Mouse (Mus musculus) heart, embryonic 12.5 days (tissue): ENCODE results near the gene Hilpda. TPM values are rescaled to one million over a fixed set of nuclear protein-coding genes. Genes with fewer than 3 reads are reported as not detected.

Experiments used
- ATAC-seq: fragments of 200-750 bp; cut with Nextera tagmentation; 2 replicates; pipeline ENCODE4 v1.8.0; 2017; ENCODE audit warnings: moderate TSS enrichment, moderate library complexity; ENCODE audit not compliant: insufficient number of reproducible peaks, low FRiP score
- H3K27ac ChIP-seq: fragments of 300-500 bp; sonication (generic); 2 replicates; pipeline ENCODE4 v1.5.1; 2016; ENCODE audit warnings: mild to moderate bottlenecking, moderate library complexity; ENCODE audit not compliant: poor library complexity, severe bottlenecking
- H3K27me3 ChIP-seq: fragments of 300-500 bp; sonication (generic); replicated peaks from 2 replicates; pipeline ENCODE4 v1.6.1; 2016; ENCODE audit warnings: mild to moderate bottlenecking, moderate library complexity
- H3K36me3 ChIP-seq: fragments of 300-500 bp; sonication (generic); 2 replicates; pipeline ENCODE4 v1.6.1; 2016; ENCODE audit warnings: mild to moderate bottlenecking, moderate library complexity
- H3K4me1 ChIP-seq: fragments of 300-500 bp; sonication (generic); replicated peaks from 2 replicates; pipeline ENCODE4 v1.6.1; 2016; ENCODE audit warnings: mild to moderate bottlenecking
- H3K4me2 ChIP-seq: fragments of 300-500 bp; sonication (generic); 2 replicates; pipeline ENCODE4 v1.6.1; 2016; ENCODE audit warnings: mild to moderate bottlenecking, moderate library complexity
- H3K4me3 ChIP-seq: fragments of 300-500 bp; sonication (generic); 2 replicates; pipeline ENCODE4 v1.5.1; 2016; ENCODE audit warnings: mild to moderate bottlenecking
- H3K9ac ChIP-seq: fragments of 300-500 bp; sonication (generic); 2 replicates; pipeline ENCODE4 v1.6.1; 2016; ENCODE audit warnings: mild to moderate bottlenecking, moderate library complexity
- H3K9me3 ChIP-seq: fragments of 300-500 bp; sonication (generic); replicated peaks from 2 replicates; pipeline ENCODE4 v1.6.1; 2016; ENCODE audit warnings: mild to moderate bottlenecking, moderate library complexity
- WGBS: fragments of 180-500 bp; shearing (Covaris S2); methylation state at CpG from one replicate; pipeline ENCODE4 v1.1.7; 2016; 5-methylcytosine and 5-hydroxymethylcytosine counted together
- polyA plus RNA-seq: library from polyadenylated mRNA; unstranded; fragments of >200 nt; fragmentation: Nextera tagmentation; extraction: Ambion mirVana; gene quantifications from 2 replicates; pipeline ENCODE4 v1.2.1, GENCODE M21; 2016

Gene Hilpda
- 22.7 TPM in 2 replicates for polyA plus RNA-seq

DNA sequence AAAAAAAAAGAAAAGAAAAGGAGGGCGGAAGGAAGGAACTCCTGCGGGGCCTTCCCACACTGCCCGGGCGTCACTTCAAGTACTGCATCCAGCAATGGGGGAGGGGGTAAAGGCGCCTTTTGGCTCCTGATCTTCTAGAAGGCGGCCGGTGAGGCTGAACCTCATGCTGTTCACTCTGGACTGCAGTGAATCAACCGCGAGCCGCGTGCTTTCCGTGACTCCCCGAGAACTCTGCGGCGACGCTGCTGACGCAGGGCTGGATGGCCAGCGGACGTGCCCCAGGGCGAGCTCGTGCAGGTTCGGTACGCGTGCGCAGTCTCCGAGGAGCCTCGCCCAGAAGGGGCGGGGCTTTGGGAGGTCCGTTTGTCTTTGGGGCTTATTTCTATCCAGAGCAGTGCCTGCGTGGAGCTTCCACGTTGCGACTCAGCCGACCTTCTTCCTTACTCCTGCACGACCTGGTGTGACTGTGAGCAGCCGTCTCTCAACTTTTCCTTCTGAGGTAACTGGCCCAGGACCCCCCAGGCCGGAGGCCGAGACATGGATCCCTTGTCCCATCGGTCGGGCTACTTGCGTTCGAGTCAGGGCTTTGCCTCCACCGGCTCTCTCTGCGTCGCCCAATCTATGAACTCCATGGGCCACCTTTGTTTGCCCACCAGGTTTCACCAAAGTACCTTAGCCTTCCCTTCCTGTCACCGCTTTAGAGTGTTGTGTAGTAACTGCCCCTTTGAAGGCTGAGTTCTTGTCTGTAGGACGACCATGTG, at the start of gene Hilpda:
Gene Hilpda, plus strand, starts transcription at position 177 of the 761 bp plus-strand sequence.
- H3K4me1 ChIP-seq, result peaks cover 23% of the 10 kb centered on the region
- H3K4me2 ChIP-seq, result peak within 1 kb of the TSS; percentile 66
- H3K36me3 ChIP-seq, result peaks cover 16% of the 10 kb centered on the region
- peak within 1 kb of the TSS; percentile 83 for H3K4me3 ChIP-seq
- H3K27ac ChIP-seq, result peak within 1 kb of the TSS; percentile 78
- peak within 1 kb of the TSS; percentile 85 for H3K9ac ChIP-seq
- H3K27me3 ChIP-seq, result no peaks in the 10 kb centered on the region
- 1% methylated on average over 46 of the region's 46 CpGs for WGBS
- ATAC-seq, result peak; percentile 99
- no peaks in the 10 kb centered on the region for H3K9me3 ChIP-seq

DNA sequence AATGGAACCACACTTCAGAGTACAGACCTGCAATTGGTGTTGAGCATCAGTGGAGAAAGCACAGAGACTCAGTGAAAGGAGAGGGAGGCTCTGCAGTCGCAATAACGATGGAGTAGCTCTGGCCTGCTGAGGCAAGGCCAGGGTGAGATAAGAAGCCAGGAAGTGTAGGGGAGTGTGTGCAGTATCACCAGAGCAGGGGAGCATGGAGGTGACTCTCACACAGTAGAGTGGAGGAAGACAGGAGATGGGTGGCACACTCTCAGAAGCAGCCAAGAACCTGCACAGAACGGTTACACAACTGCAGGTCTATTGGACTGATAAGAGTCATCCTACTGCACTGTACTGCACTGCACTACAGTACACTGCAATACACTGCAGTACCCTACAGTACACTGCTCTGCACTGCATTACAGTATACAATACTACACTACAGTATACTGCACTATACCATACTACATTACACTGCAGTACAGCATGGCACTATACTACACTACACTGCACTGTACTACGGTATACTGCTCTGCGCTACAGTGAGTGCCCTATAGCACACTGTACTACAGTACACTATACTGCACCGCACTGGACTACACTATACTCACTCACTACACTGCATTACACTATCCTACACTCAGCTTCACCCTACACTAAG, 42.9 kb upstream of the Hilpda start:
- ATAC-seq, result peak; percentile 67
- H3K27ac ChIP-seq, result no peak overlapping the region
- 56% methylated on average over 6 of the region's 6 CpGs for WGBS
- H3K36me3 ChIP-seq, result no peaks in the 10 kb centered on the region
- H3K27me3 ChIP-seq, result no peaks in the 10 kb centered on the region
- H3K4me2 ChIP-seq, result no peak overlapping the region
- H3K9me3 ChIP-seq, result no peaks in the 10 kb centered on the region
- no peak overlapping the region for H3K9ac ChIP-seq
- no peak overlapping the region for H3K4me3 ChIP-seq
- peaks cover 10% of the 10 kb centered on the region; the same call in 1 of the 2 replicates for H3K4me1 ChIP-seq

DNA sequence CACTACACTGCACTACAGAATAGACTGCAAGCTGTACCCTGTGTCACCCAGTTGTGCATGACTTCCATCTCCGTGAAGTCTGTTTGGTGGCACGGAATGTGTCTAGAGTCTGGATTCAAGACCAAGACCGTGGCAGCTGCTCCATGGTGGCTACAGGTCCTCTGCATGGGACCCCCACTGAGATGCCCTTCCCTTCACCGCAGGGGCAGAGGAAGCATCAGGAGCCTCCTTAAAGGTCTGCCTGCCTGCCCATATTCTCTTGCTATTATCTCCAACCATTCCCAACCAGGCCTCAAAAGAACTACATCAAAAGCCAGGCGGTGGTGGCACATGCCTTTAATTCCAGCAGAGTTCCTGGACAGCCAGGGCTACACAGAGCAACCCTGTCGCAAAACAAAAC, 41.9 kb upstream of the Hilpda start:
- ATAC-seq, result no peak
- Histone ChIP-seq H3K4me2 (no peak overlapping the region), H3K9me3 (no peaks in the 10 kb centered on the region), H3K9ac (no peak overlapping the region), H3K27me3 (no peaks in the 10 kb centered on the region), H3K36me3 (no peaks in the 10 kb centered on the region), H3K4me3 (no peak overlapping the region), H3K27ac (no peak overlapping the region), H3K4me1 (peaks cover 10% of the 10 kb centered on the region; the same call in 1 of the 2 replicates)
- 54% methylated on average over 6 of the region's 6 CpGs for WGBS

- Histone ChIP-seq H3K36me3 (no peaks in the 10 kb centered on the region), H3K9ac (no peak overlapping the region), H3K4me2 (no peak overlapping the region), H3K9me3 (no peaks in the 10 kb centered on the region), H3K4me1 (peaks cover 10% of the 10 kb centered on the region; the same call in 1 of the 2 replicates), H3K27ac (no peak overlapping the region), H3K4me3 (no peak overlapping the region), H3K27me3 (no peaks in the 10 kb centered on the region)
- ATAC-seq, result no peak
- whole genome bisulfite sequencing, result 87% methylated on average over 3 of the region's 3 CpGs
These were observed 40.5 kb upstream of the Hilpda start for GRCm38 (mm10) chr6:29231799-29232198.

GRCm38 (mm10) chr6:29232321-29232720, 40.0 kb upstream of the Hilpda start:
- Histone ChIP-seq H3K4me3 (no peak overlapping the region), H3K4me1 (peaks cover 10% of the 10 kb centered on the region; the same call in 1 of the 2 replicates), H3K9ac (no peak overlapping the region), H3K36me3 (no peaks in the 10 kb centered on the region), H3K27ac (no peak overlapping the region), H3K9me3 (no peaks in the 10 kb centered on the region), H3K27me3 (no peaks in the 10 kb centered on the region), H3K4me2 (no peak overlapping the region)
- ATAC-seq, result no peak
- 71% methylated on average over 6 of the region's 6 CpGs for WGBS

DNA sequence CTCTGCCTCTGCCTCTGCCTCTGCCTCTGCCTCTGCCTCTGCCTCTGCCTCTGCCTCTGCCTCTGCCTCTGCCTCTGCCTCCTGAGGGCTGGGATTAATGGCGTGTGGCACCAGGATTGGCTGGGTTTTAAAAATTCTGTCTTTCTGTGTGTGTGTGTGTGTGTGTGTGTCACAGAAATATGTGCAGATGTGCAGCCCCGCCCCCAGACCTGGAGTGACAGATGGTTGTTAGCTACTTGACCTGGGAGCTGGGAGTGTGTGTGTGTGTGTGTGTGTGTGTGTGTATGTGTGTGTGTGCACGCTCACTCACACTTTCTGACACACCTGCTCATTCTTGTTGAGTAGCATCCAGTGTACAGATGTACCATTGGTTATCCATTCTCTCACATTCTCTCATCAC, 38.6 kb upstream of the Hilpda start:
- WGBS, result 69% methylated on average over 3 of the region's 3 CpGs
- Histone ChIP-seq H3K27me3 (no peaks in the 10 kb centered on the region), H3K27ac (no peak overlapping the region), H3K9ac (no peak overlapping the region), H3K4me2 (no peak overlapping the region), H3K4me1 (peaks cover 10% of the 10 kb centered on the region; the same call in 1 of the 2 replicates), H3K9me3 (no peaks in the 10 kb centered on the region), H3K36me3 (no peaks in the 10 kb centered on the region), H3K4me3 (no peak overlapping the region)
- no peak for ATAC-seq

DNA sequence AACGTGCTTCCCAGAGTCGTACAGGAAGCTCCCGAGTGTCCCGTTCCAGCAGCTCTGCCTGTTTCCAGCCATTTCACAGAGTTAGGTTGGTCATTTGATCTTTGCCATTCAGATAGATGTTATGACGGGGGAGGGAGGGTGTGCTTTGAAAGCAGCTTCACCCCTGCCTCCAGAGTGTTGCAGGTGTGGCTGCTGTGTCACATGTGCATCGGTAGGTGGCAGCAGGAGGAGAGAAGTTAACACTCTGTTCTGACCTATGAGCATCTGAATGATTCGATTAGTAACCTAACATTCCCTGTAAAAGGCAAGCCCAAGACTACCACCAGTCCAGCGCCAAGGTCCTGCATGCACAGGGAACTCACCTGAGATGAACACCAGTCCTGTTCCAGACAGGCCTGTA, 38.0 kb upstream of the Hilpda start:
- 46% methylated on average over 8 of the region's 8 CpGs for WGBS

DNA sequence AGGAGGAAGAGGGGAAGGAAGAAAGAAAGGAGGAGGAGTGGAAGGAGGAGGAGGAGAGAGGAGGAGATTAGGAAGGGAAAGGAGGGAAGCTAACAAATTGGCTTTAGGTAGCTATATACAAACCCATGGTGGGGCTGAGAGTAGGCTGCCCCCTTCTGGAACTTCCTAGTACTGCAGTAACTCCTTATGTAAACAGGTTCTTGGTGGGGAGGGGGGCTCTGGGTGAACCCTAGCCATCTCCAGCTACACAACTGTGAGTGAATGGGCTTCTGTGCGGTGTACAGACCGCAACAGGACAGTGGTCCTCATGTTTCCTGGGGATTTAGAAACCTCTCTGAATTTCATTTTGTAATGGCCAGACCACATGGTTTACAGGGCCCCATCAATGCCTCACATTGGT, 31.5 kb upstream of the Hilpda start:
- 29% methylated on average over 2 of the region's 2 CpGs for WGBS
- Histone ChIP-seq H3K27ac (no peak overlapping the region), H3K9me3 (no peaks in the 10 kb centered on the region), H3K4me1 (0 out of 2 replicates have a peak, but pooled peaks cover 6% of the 10 kb centered on the region), H3K36me3 (no peaks in the 10 kb centered on the region), H3K4me2 (no peak overlapping the region), H3K27me3 (no peaks in the 10 kb centered on the region), H3K4me3 (no peak overlapping the region), H3K9ac (no peak overlapping the region)
- no peak for ATAC-seq

More for the DNA sequence above, 38.0 kb upstream of the Hilpda start:
- H3K9ac ChIP-seq, result no peak overlapping the region
- no peak overlapping the region for H3K4me2 ChIP-seq
- peaks cover 7% of the 10 kb centered on the region; the same call in 1 of the 2 replicates for H3K4me1 ChIP-seq
- no peaks in the 10 kb centered on the region for H3K9me3 ChIP-seq
- H3K36me3 ChIP-seq, result no peaks in the 10 kb centered on the region
- no peaks in the 10 kb centered on the region for H3K27me3 ChIP-seq
- H3K27ac ChIP-seq, result no peak overlapping the region
- 0 out of 2 replicates have a peak, but pooled peaks have one; percentile 11 for ATAC-seq
- H3K4me3 ChIP-seq, result no peak overlapping the region

- no peaks in the 10 kb centered on the region for H3K27me3 ChIP-seq
- H3K4me3 ChIP-seq, result no peak overlapping the region
- no peaks in the 10 kb centered on the region for H3K9me3 ChIP-seq
- H3K36me3 ChIP-seq, result no peaks in the 10 kb centered on the region
- H3K4me1 ChIP-seq, result 0 out of 2 replicates have a peak, but pooled peaks cover 6% of the 10 kb centered on the region
- ATAC-seq, result no peak
- WGBS, result 75% methylated on average over 2 of the region's 2 CpGs
- no peak overlapping the region for H3K9ac ChIP-seq
- no peak overlapping the region for H3K4me2 ChIP-seq
- H3K27ac ChIP-seq, result no peak overlapping the region
These were observed 30.6 kb upstream of the Hilpda start for GRCm38 (mm10) chr6:29241697-29242096.

- no peak for ATAC-seq
- Histone ChIP-seq H3K4me3 (no peak overlapping the region), H3K9me3 (no peaks in the 10 kb centered on the region), H3K27ac (no peak overlapping the region), H3K9ac (no peak overlapping the region), H3K36me3 (no peaks in the 10 kb centered on the region), H3K4me1 (0 out of 2 replicates have a peak, but pooled peaks cover 6% of the 10 kb centered on the region), H3K4me2 (no peak overlapping the region), H3K27me3 (no peaks in the 10 kb centered on the region)
- 45% methylated on average over 1 of the region's 1 CpGs for WGBS
These were observed 30.0 kb upstream of the Hilpda start for GRCm38 (mm10) chr6:29242265-29242664.
